Mouse (Mus musculus): ENCODE results near the gene Snx30. TPM values are rescaled to one million over a fixed set of nuclear protein-coding genes. Genes with fewer than 3 reads are reported as not detected.
A peak's percentile ranks its signal among the peaks of the same experiment; 100 is the strongest.

The Snx30 gene
- polyA plus RNA-seq, 1 experiment from 2014 or later = 8.5 TPM

DNA sequence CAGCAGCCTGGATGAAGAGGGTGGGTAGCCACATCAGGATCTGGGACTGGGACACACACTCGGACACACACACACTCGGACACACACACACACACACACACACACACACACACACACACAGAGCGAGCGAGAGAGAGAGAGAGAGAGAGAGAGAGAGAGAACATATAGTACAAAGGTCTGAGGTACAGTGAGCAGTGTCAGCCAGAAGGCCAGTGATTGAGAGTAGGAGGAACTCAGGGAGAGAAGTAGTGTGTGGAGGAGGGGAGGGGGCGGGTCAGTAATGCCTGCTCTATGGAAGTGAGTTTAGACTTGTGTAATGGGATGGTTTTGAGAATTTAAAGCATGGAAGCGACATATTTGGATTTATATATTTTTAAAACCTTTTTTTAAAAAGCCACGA lies 47.5 kb downstream of the Snx30 start:
- Histone ChIP-seq H3K4me3 (replicated peaks) (no peak overlapping the region), H3K9me3 (no peaks in the 10 kb centered on the region), H3K27ac (no peak overlapping the region), H3K4me2 (no peak overlapping the region), H3K4me1 (replicated peaks) (no peaks in the 10 kb centered on the region), H3K27me3 (no peaks in the 10 kb centered on the region), H3K9ac (replicated peaks) (no peak overlapping the region), H3K36me3 (peaks cover 6% of the 10 kb centered on the region; the same call in 1 of the 2 replicates)
- ATAC-seq (ENCODE audit: insufficient number of reproducible peaks, insufficient read depth, low FRiP score, low TSS enrichment, low read depth) = no peak
- 89% methylated on average over 7 of the region's 7 CpGs for WGBS

DNA sequence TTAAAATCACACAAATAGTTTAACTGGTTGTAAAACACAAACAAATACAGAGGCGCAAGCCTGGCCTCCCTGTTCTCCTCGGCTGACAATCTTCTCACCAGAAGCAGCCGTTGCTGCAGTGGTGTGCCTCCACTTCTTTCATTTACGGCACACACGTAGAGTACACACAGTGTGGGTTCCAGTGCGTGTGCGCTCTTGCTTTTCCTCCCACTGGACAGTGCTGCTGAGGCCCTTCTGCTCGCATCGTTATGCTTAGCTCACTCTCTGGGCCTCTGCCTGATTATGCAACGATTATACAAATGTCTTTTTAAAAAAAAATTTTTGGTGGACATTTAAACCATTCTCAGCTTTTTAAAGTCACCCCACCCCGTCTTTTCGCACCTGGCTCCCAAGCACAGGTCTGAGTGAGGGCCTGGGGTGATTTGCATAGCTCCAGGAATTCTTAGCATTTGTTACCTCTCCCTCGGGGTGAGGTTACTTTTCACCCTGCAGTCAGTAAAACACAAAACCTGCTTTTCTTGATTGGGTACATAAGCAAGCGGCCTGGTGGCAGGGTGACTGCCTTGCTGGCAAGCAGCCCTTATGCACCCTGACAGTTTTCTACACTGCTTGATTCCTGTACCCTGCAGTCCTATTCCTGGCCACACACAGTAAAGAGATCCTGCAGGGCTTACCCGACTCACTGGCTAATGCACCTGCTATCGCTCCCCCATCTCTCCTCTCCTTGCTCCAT lies 54.2 kb downstream of the Snx30 start:
- Histone ChIP-seq H3K4me2 (no peak overlapping the region), H3K27ac (0 out of 2 replicates have a peak overlapping the region, but pooled peaks have one; percentile 17), H3K9me3 (no peaks in the 10 kb centered on the region), H3K4me3 (replicated peaks) (no peak overlapping the region), H3K27me3 (no peaks in the 10 kb centered on the region), H3K9ac (replicated peaks) (no peak overlapping the region), H3K36me3 (peaks cover 6% of the 10 kb centered on the region; the same call in 1 of the 2 replicates), H3K4me1 (replicated peaks) (peaks cover 22% of the 10 kb centered on the region)
- no peak for ATAC-seq (ENCODE audit: insufficient number of reproducible peaks, insufficient read depth, low FRiP score, low TSS enrichment, low read depth)
- WGBS = 57% methylated on average over 16 of the region's 16 CpGs

DNA sequence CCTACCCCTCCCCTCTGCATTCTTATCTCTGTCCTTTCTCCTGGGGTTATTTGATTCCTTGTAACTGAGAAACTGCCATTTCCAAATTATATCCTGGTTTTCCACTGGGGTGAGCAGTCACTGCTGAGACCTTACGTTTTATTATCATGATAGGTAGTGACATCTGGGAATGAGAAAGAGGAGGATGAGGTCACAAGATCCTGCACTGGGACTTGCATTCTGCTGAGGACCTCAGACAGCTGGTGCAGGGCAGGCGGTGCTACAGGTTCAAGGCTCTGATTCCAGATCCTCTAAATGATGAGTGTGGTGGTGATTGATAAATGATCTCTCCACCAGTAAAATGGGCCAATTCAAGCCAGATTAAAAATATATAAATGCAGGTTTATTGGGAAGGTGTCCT lies 54.8 kb downstream of the Snx30 start:
- Histone ChIP-seq H3K4me3 (replicated peaks) (no peak overlapping the region), H3K27me3 (no peaks in the 10 kb centered on the region), H3K9ac (replicated peaks) (no peak overlapping the region), H3K27ac (no peak overlapping the region), H3K4me1 (replicated peaks) (peaks cover 22% of the 10 kb centered on the region), H3K9me3 (no peaks in the 10 kb centered on the region), H3K4me2 (no peak overlapping the region), H3K36me3 (peaks cover 6% of the 10 kb centered on the region; the same call in 1 of the 2 replicates)
- ATAC-seq (ENCODE audit: insufficient number of reproducible peaks, insufficient read depth, low FRiP score, low TSS enrichment, low read depth) = no peak
- WGBS = 59% methylated on average over 2 of the region's 2 CpGs

DNA sequence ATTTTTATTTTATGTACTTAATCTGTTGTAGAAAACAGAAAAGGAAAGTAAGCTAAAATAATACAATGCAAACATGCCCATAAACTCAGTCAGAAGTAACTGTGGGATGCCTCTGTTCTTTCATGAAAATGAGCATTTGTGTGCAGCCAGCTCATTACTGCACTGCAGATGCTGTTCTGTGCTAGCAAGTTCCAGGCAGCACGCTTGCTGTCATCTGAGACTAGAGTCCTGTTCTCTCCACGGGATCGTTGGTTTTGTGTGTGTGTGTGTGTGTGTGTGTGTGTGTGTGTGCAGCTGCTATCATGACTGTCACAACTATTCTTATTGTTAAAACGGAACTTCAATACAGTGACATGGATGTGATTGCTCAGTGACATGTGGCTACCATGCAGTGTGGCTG lies 56.2 kb downstream of the Snx30 start:
- no peak overlapping the region for H3K27ac ChIP-seq
- peaks cover 6% of the 10 kb centered on the region; the same call in 1 of the 2 replicates for H3K36me3 ChIP-seq
- no peak overlapping the region for H3K4me3 ChIP-seq (replicated peaks)
- ATAC-seq (ENCODE audit: insufficient number of reproducible peaks, insufficient read depth, low FRiP score, low TSS enrichment, low read depth) = no peak
- no peaks in the 10 kb centered on the region for H3K27me3 ChIP-seq
- WGBS = 31% methylated on average over 4 of the region's 4 CpGs
- H3K4me2 ChIP-seq = no peak overlapping the region
- no peak overlapping the region for H3K9ac ChIP-seq (replicated peaks)
- no peaks in the 10 kb centered on the region for H3K9me3 ChIP-seq
- peaks cover 22% of the 10 kb centered on the region for H3K4me1 ChIP-seq (replicated peaks)

DNA sequence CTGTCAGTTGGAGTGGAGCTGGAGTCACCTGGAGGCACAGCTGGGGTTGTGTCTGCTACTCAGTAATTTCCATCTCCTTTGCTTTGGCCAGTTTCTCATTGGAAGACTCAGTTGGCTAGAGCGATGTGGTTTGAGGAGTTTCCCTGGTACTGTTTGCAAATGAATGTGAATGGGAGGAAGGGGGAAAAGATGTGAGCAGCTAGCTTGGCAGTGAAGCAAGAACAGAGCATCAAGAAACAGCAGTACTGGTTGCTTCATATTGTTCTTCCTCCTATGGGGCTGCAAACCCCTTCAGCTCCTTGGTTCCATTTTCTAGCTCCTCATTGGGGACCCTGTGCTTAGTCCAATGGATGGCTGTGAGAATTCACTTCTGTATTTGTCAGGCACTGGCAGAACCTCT lies 56.7 kb downstream of the Snx30 start:
- H3K27ac ChIP-seq = no peak overlapping the region
- H3K27me3 ChIP-seq = no peaks in the 10 kb centered on the region
- peaks cover 22% of the 10 kb centered on the region for H3K4me1 ChIP-seq (replicated peaks)
- H3K4me2 ChIP-seq = no peak overlapping the region
- peaks cover 4% of the 10 kb centered on the region; the same call in 1 of the 2 replicates for H3K36me3 ChIP-seq
- H3K9me3 ChIP-seq = no peaks in the 10 kb centered on the region
- ATAC-seq (ENCODE audit: insufficient number of reproducible peaks, insufficient read depth, low FRiP score, low TSS enrichment, low read depth) = no peak
- no peak overlapping the region for H3K9ac ChIP-seq (replicated peaks)
- H3K4me3 ChIP-seq (replicated peaks) = no peak overlapping the region
- 80% methylated on average over 1 of the region's 1 CpGs for WGBS

DNA sequence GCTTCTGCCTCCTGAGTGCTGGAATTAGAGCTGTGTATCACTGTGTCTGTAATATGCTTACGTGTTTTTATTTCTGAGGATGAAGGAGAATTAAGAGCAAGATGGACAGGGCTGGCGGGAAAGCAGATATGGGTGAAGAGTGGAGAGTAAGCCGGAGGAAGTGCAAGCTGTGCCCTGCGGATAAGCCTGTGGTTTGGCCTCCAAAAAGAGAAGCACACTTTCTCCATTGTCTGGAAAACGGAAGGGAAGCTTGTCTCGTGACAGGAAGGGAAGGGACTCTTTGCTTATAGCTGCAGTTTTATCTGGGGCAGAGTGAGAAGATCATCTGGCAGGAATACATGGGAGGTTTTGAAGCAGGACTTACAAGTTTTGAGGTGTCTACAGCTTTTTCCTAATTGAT lies 58.2 kb downstream of the Snx30 start:
- Histone ChIP-seq H3K9me3 (no peaks in the 10 kb centered on the region), H3K4me1 (replicated peaks) (peaks cover 22% of the 10 kb centered on the region), H3K36me3 (no peaks in the 10 kb centered on the region), H3K27me3 (no peaks in the 10 kb centered on the region), H3K9ac (replicated peaks) (no peak overlapping the region), H3K4me3 (replicated peaks) (no peak overlapping the region), H3K27ac (no peak overlapping the region), H3K4me2 (no peak overlapping the region)
- no peak for ATAC-seq (ENCODE audit: insufficient number of reproducible peaks, insufficient read depth, low FRiP score, low TSS enrichment, low read depth)
- 79% methylated on average over 6 of the region's 6 CpGs for WGBS

DNA sequence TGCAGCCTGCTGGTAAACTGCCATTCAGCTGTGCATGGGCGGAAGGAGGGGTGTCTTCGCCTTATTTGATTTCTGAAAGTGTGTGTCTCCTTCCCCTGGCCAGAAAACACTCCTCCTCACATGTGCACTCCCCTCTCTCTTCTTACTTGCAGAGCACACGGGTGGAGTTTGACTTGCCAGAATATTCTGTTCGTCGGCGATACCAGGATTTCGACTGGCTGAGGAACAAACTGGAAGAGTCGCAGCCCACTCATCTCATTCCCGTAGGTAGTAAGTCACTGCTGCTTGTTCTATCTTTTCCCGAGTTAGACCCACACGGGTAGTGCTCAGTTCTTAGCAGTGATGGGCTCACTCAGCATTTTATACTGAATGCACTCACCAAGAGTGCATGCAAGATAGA lies 62.4 kb downstream of the Snx30 start:
- Histone ChIP-seq H3K4me1 (replicated peaks) (0 out of 2 replicates have a peak, but pooled peaks cover 8% of the 10 kb centered on the region), H3K36me3 (no peaks in the 10 kb centered on the region), H3K27me3 (no peaks in the 10 kb centered on the region), H3K9ac (replicated peaks) (no peak overlapping the region), H3K9me3 (no peaks in the 10 kb centered on the region), H3K4me2 (no peak overlapping the region), H3K27ac (no peak overlapping the region), H3K4me3 (replicated peaks) (no peak overlapping the region)
- no peak for ATAC-seq (ENCODE audit: insufficient number of reproducible peaks, insufficient read depth, low FRiP score, low TSS enrichment, low read depth)
- WGBS = 89% methylated on average over 11 of the region's 11 CpGs

DNA sequence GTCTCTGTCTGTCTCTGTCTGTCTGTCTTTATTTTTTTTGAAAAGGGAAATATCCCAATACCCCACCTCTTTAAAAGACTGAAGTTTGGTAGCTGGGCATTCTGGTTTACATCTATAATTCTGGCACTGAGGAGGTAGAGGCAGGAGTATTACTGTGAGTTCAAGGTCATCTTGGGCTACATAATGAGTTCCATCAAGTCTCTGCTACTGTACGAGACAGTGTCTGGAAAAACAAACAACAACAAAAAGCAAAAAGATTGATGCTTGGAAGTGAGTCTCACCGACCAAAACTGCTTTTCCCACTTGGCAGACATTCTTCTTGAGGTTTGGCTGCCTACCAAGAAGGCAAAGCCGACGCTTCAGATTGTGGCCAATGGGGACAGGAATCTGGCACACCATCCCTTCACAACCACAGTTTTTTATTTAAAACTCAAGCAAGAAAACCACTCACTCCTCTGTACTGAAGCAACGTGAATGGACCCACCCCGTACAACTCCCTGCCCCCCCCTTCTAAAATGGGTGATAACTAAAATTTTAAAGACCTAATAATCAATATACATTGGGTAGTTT lies 63.9 kb downstream of the Snx30 start:
- 0 out of 2 replicates have a peak, but pooled peaks cover 8% of the 10 kb centered on the region for H3K4me1 ChIP-seq (replicated peaks)
- no peaks in the 10 kb centered on the region for H3K9me3 ChIP-seq
- no peak overlapping the region for H3K4me2 ChIP-seq
- H3K4me3 ChIP-seq (replicated peaks) = no peak overlapping the region
- H3K27ac ChIP-seq = no peak overlapping the region
- no peak overlapping the region for H3K9ac ChIP-seq (replicated peaks)
- H3K36me3 ChIP-seq = no peaks in the 10 kb centered on the region
- 77% methylated on average over 6 of the region's 6 CpGs for WGBS
- no peak for ATAC-seq (ENCODE audit: insufficient number of reproducible peaks, insufficient read depth, low FRiP score, low TSS enrichment, low read depth)
- no peaks in the 10 kb centered on the region for H3K27me3 ChIP-seq

DNA sequence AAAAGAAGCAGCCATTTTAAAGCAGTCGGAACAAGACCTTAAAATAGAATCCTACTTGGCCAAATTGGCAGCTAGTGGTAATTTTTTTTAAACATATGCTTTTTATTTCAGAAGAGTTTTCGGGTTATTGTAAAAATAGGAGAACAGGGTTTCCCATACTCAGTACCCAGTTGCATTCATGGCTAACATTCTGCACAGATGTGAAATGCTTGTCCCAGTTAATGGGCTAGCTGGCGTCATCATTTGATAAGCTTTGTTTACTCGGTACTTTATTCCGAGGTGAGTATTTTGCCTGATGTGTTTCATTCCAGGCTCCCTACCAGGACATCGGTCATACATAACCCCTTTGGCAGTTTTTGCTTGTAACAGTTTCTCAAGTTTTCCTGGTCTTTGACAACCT lies 64.8 kb downstream of the Snx30 start:
- H3K4me2 ChIP-seq = no peak overlapping the region

DNA sequence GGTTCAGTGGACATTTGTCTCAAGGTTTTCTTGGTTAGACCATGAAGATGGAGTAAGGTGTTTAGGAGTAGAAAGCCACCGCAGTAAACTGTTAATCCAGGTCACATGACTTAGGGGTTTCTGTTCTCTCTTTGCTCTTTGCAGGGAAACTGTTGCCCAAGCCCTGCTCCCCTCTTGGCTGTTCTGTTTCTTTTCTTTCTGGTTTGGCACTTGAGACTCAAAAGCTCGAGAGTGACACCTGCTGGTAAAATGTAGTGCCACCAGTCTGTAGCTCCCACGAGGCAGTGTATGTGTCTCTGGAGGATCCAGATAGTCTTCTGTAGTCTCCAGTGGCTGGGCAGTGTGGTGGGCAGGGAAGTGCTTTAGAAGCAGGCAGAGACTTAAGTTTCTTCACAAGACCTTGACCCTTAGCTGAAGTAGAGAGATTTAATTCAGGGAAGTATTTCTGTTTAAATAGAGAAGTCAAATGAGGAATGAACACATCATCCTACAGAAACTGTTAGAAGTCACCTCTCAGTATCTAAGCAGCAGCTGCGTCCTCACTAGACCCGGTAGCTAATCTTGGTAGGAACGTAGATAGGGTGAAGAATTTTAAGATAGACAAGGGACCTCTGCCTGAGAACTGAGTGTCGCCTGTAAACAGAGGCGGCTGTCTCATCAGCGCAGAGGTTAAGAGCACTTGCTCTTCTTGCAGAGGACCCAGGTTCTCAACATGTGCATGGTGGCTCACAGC lies 65.4 kb downstream of the Snx30 start:
- Histone ChIP-seq H3K4me2 (no peak overlapping the region), H3K4me3 (replicated peaks) (no peak overlapping the region), H3K9ac (replicated peaks) (no peak overlapping the region), H3K36me3 (no peaks in the 10 kb centered on the region), H3K9me3 (no peaks in the 10 kb centered on the region), H3K4me1 (replicated peaks) (0 out of 2 replicates have a peak, but pooled peaks cover 8% of the 10 kb centered on the region), H3K27me3 (no peaks in the 10 kb centered on the region), H3K27ac (no peak overlapping the region)
- WGBS = 58% methylated on average over 9 of the region's 9 CpGs
- ATAC-seq (ENCODE audit: insufficient number of reproducible peaks, insufficient read depth, low FRiP score, low TSS enrichment, low read depth) = no peak

More for the DNA sequence above, 64.8 kb downstream of the Snx30 start:
- H3K36me3 ChIP-seq = no peaks in the 10 kb centered on the region
- H3K9me3 ChIP-seq = no peaks in the 10 kb centered on the region
- no peak overlapping the region for H3K27ac ChIP-seq
- 0 out of 2 replicates have a peak, but pooled peaks cover 8% of the 10 kb centered on the region for H3K4me1 ChIP-seq (replicated peaks)
- H3K27me3 ChIP-seq = no peaks in the 10 kb centered on the region
- no peak overlapping the region for H3K9ac ChIP-seq (replicated peaks)
- H3K4me3 ChIP-seq (replicated peaks) = no peak overlapping the region
- ATAC-seq (ENCODE audit: insufficient number of reproducible peaks, insufficient read depth, low FRiP score, low TSS enrichment, low read depth) = no peak
- 78% methylated on average over 6 of the region's 6 CpGs for WGBS

DNA sequence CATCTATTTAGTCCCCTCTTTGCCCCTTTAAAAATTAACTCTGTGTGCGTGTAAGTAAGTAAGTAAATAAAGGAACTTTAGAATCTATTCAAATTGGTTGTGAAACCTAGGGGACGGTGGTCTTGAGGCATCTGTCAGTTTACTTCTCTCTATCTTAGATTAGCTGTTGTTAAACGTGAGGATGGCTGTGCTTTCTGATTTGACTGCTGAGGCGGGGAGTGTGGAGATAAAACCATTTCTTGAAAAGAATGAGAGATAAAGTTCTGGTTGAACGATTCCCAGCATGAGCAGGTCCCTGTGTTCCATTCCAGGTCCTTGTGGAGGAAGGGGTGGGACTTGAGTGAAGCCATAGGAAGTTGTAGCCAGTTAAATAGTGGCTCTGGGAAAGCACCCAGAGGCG lies 67.6 kb downstream of the Snx30 start:
- Histone ChIP-seq H3K27ac (no peak overlapping the region), H3K27me3 (no peaks in the 10 kb centered on the region), H3K36me3 (no peaks in the 10 kb centered on the region), H3K9me3 (no peaks in the 10 kb centered on the region), H3K4me1 (replicated peaks) (0 out of 2 replicates have a peak, but pooled peaks cover 8% of the 10 kb centered on the region), H3K4me3 (replicated peaks) (no peak overlapping the region), H3K9ac (replicated peaks) (no peak overlapping the region), H3K4me2 (no peak overlapping the region)
- 78% methylated on average over 6 of the region's 6 CpGs for WGBS
- ATAC-seq (ENCODE audit: insufficient number of reproducible peaks, insufficient read depth, low FRiP score, low TSS enrichment, low read depth) = no peak
